8 mouse cellular contexts compared by ENCODE assay signal in the genomic region with DNA sequence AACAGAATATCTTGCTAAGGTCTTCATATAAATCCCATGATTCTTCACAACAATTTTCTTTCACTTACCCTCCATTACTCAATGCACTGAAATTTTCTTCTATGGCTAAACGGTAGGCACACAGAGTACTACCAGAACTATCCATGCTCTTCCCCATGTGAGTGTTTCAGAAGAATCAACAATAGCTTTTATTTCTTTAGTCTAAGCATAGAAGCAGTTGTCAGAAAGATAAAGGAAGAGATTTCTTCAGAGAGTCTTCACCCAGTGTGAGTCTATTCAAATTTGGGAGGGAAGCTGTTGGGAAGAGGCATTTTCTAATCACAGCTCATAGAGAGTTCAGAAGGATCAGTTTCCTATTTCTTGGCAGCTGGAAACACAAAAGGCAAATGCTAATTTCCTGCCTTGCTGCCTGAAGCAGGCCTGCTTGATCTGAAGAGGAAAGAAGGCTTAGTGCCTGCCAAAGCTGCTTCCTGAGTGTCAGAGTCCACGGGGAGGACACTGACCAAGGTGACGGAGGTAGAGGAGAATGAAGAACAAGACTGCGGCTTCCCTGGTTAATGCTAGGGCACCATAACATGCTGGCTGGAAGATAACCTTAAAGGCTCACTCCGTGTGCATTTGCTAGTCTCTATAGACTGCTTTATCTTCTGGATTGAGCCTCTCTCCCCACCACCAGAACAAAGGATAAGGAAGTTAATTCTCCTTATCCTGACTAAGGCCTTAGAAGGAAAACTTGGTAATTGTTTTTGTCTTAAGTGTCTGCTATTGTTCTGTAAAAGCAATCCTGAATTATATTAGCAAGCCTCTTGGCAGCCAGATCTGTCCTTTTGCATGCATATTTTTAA.
A peak's percentile ranks its signal among the peaks of the same experiment; 100 is the strongest.
DNase-seq lines count a peak whose midpoint lies in the region; ATAC-seq lines count a peak whose summit lies in the region.

No protein-coding gene starts in this region.

- no peaks in the 10 kb centered on the region for H3K27me3 ChIP-seq in heart, embryonic 16.5 days (ENCODE audit: control insufficient read depth, insufficient read depth, low read length)

- H3K27ac ChIP-seq in heart, embryonic 16.5 days (ENCODE audit: low read length): peak overlapping the region; percentile 51; the same call in 1 of the 2 replicates

- no peak overlapping the region for H3K9ac ChIP-seq in heart, embryonic 16.5 days (ENCODE audit: low read length)

- no peak overlapping the region for H3K4me3 ChIP-seq in heart, embryonic 16.5 days (ENCODE audit: low read length)

- 22% methylated on average over 5 of the region's 5 CpGs for WGBS in heart, embryonic 16.5 days

- peaks cover 7% of the 10 kb centered on the region; the same call in 1 of the 2 replicates for H3K4me1 ChIP-seq in heart, embryonic 16.5 days (ENCODE audit: control insufficient read depth, insufficient read depth, low read length)

- H3K4me2 ChIP-seq in heart, embryonic 16.5 days (ENCODE audit: low read depth, low read length): no peak overlapping the region

- no peaks in the 10 kb centered on the region for H3K9me3 ChIP-seq in heart, embryonic 16.5 days (replicated peaks; ENCODE audit: control insufficient read depth, low read length)

- DNase-seq in adrenal gland, adult 2 months: peak; percentile 7
- DNase-seq in adrenal gland, adult 8-10 months: no peak
- peak; percentile 5 to 20 for DNase-seq in cerebellum, postnatal 36 days
- peak; percentile 6 to 20 for DNase-seq in kidney, postnatal 4 days
- no peak for DNase-seq in thymus, postnatal 25 days
- no peak for DNase-seq in gastrocnemius, postnatal 4 days (ENCODE audit: low spot score in 2 of 2)
- DNase-seq in gastrocnemius, adult 8-10 months (ENCODE audit: low spot score in 2 of 2): no peak

- ATAC-seq in heart, embryonic 16.5 days (replicated peaks; ENCODE audit: extremely low read depth, insufficient read depth, low FRiP score): peak; percentile 45

- H3K36me3 ChIP-seq in heart, embryonic 16.5 days (ENCODE audit: control insufficient read depth, insufficient read depth): no peaks in the 10 kb centered on the region

Comparison
In these comparisons a context has a peak if more than half of its experiments do, and no peak if none do; other contexts are left out.
1. DNase-seq: peak in adrenal gland, adult 2 months (single experiment), cerebellum, postnatal 36 days (2 of 2) and kidney, postnatal 4 days (2 of 2); none in adrenal gland, adult 8-10 months (single experiment), thymus, postnatal 25 days (single experiment), gastrocnemius, postnatal 4 days (0 of 2) and gastrocnemius, adult 8-10 months (0 of 2).